Mouse (Mus musculus): ENCODE measurements around the gene Ttyh1.

The Ttyh1 gene

GRCm38 (mm10) chr7:4170193-4170938 lies 51.2 kb downstream of the Ttyh1 start:
- DNase-seq (ENCODE audit: low read depth, low spot score) = no peak

GRCm38 (mm10) chr7:4178438-4178837 lies 59.2 kb downstream of the Ttyh1 start:
- DNase-seq (ENCODE audit: low read depth, low spot score) = no peak

All from retina, postnatal 7 days (tissue).